Mouse (Mus musculus): Measurements from ENCODE around the gene Tm7sf3.

GRCm38 (mm10) chr6:146636482-146636881 is 6.1 kb downstream of the Tm7sf3 start:
- no peak for TF ChIP-seq CTCF (IDR thresholded peaks at IDR 0.05; ENCODE audit: low read depth)
- TF ChIP-seq EP300 (IDR thresholded peaks at IDR 0.05; ENCODE audit: low read depth): no peak
